Mouse (Mus musculus) heart, adult 2 months (tissue): Measurements from ENCODE around the gene Tbc1d2b. TPM values are rescaled to one million over a fixed set of nuclear protein-coding genes. Genes with fewer than 3 reads are reported as not detected.

ENCODE experiments used
- DNase-seq, 2 experiments: peaks; one replicate each; pipeline ENCODE4 v3.0.0; 2021
- H3K27ac ChIP-seq: fragments of 200-600 bp; 2 replicates; pipeline ENCODE4 v1.8.1; 2022
- H3K27me3 ChIP-seq: fragments of 200-500 bp; 2 replicates; pipeline ENCODE4 v1.6.1; 2012; ENCODE audit warnings: mild to moderate bottlenecking, low read length, inconsistent platforms, mixed read lengths; ENCODE audit not compliant: control insufficient read depth, insufficient read depth
- H3K36me3 ChIP-seq: fragments of 200-500 bp; 2 replicates; pipeline ENCODE4 v1.6.1; 2012; ENCODE audit warnings: low read length, inconsistent platforms; ENCODE audit not compliant: control insufficient read depth, insufficient read depth
- H3K4me1 ChIP-seq: fragments of 200-500 bp; 2 replicates; pipeline ENCODE4 v1.6.1; 2011; ENCODE audit warnings: low read length; ENCODE audit not compliant: control insufficient read depth, insufficient read depth
- H3K4me3 ChIP-seq: fragments of 200-600 bp; 2 replicates; pipeline ENCODE4 v1.8.1; 2022
- H3K79me2 ChIP-seq: fragments of 200-500 bp; replicated peaks from 2 replicates; pipeline ENCODE4 v1.6.1; 2012; ENCODE audit warnings: mild to moderate bottlenecking, inconsistent platforms, low read length, moderate library complexity, mixed read lengths; ENCODE audit not compliant: control insufficient read depth, insufficient read depth
- H3K9ac ChIP-seq: fragments of 200-500 bp; 2 replicates; pipeline ENCODE4 v1.6.1; 2012; ENCODE audit warnings: low read depth, mild to moderate bottlenecking, control low read depth, inconsistent platforms, low read length, mixed read lengths
- CTCF ChIP-seq: fragments of 200-600 bp; IDR thresholded peaks from 2 replicates; pipeline ENCODE4 v1.8.1; 2022; ENCODE audit warnings: antibody characterized with exemption, mild to moderate bottlenecking, moderate library complexity
- EP300 ChIP-seq: fragments of 200-500 bp; IDR thresholded peaks from 2 replicates; pipeline ENCODE4 v1.6.1; 2011; ENCODE audit warnings: low read depth, low read length, control low read depth; ENCODE audit not compliant: insufficient read depth
- POLR2A ChIP-seq: fragments of 200-500 bp; IDR thresholded peaks from 2 replicates; pipeline ENCODE4 v1.6.1; 2011; ENCODE audit warnings: mild to moderate bottlenecking, low read depth, low read length, control low read depth; ENCODE audit not compliant: insufficient read depth
- WGBS: fragments of 180-500 bp; shearing (Covaris S2); methylation state at CpG from one replicate; pipeline ENCODE4 v1.1.7; 2018; 5-methylcytosine and 5-hydroxymethylcytosine counted together
- intact Hi-C: fragments of 180-260 bp; cut with DNase I; formaldehyde crosslinking; loops from one replicate; pipeline ENCODE4 v1.15.1; 2025
- polyA plus RNA-seq: library from polyadenylated mRNA; depleted of rRNA; stranded (reverse); fragments of >200 nt; gene quantifications from 2 replicates; pipeline ENCODE4 v1.2.3, GENCODE M21; 2012
- total RNA-seq, 2 experiments: library from RNA; stranded (reverse); gene quantifications; 2 replicates each; pipeline ENCODE4 v1.2.3; 2021

Gene Tbc1d2b
- total and polyA plus RNA-seq, 3 experiments: 9.6 to 10.3 (median 10.1) TPM

- Histone ChIP-seq H3K79me2 (no peaks in the 10 kb centered on the region), H3K4me3 (no peak overlapping the region), H3K27ac (no peak overlapping the region), H3K4me1 (no peaks in the 10 kb centered on the region), H3K27me3 (no peaks in the 10 kb centered on the region), H3K36me3 (peaks cover 3% of the 10 kb centered on the region; the same call in 1 of the 2 replicates), H3K9ac (no peak overlapping the region)
- TF ChIP-seq CTCF: peak; percentile 59
- no peak for TF ChIP-seq EP300
- no peak for DNase-seq
- WGBS: 66% methylated on average over 8 of the region's 8 CpGs
- intact Hi-C loops: loop anchor here (10.0 kb wide), 1 partner anchor 480 kb away; no protein-coding TSS in a partner anchor
These were observed 66.1 kb downstream of the Tbc1d2b start for GRCm38 (mm10) chr9:90204396-90204915.

GRCm38 (mm10) chr9:90203233-90203632, 67.4 kb downstream of the Tbc1d2b start:
- TF ChIP-seq POLR2A (no peak), EP300 (no peak), CTCF (no peak)
- Histone ChIP-seq H3K27me3 (no peaks in the 10 kb centered on the region), H3K36me3 (peaks cover 3% of the 10 kb centered on the region; the same call in 1 of the 2 replicates), H3K79me2 (no peaks in the 10 kb centered on the region), H3K4me1 (peaks cover 4% of the 10 kb centered on the region), H3K4me3 (no peak overlapping the region), H3K9ac (no peak overlapping the region), H3K27ac (no peak overlapping the region)
- 86% methylated on average over 5 of the region's 5 CpGs for WGBS
- no peak for DNase-seq
- intact Hi-C loops: loop anchor here (10.0 kb wide), 1 partner anchor 482 kb away; no protein-coding TSS in a partner anchor

GRCm38 (mm10) chr9:90201541-90201940, 69.1 kb downstream of the Tbc1d2b start:
- DNase-seq: peak in 1 of 2 experiments; percentile 17
- Histone ChIP-seq H3K27ac (no peak overlapping the region), H3K27me3 (no peaks in the 10 kb centered on the region), H3K4me1 (peaks cover 17% of the 10 kb centered on the region), H3K9ac (no peak overlapping the region), H3K79me2 (no peaks in the 10 kb centered on the region), H3K36me3 (no peaks in the 10 kb centered on the region), H3K4me3 (no peak overlapping the region)
- no peak for TF ChIP-seq CTCF
- no peak for TF ChIP-seq POLR2A
- TF ChIP-seq EP300: no peak
- intact Hi-C loops: loop anchor here (10.0 kb wide), 1 partner anchor 483 kb away; no protein-coding TSS in a partner anchor
- 45% methylated on average over 4 of the region's 4 CpGs for WGBS

- Histone ChIP-seq H3K36me3 (no peaks in the 10 kb centered on the region), H3K27me3 (no peaks in the 10 kb centered on the region), H3K27ac (no peak overlapping the region), H3K4me3 (no peak overlapping the region), H3K9ac (no peak overlapping the region), H3K4me1 (peaks cover 17% of the 10 kb centered on the region), H3K79me2 (no peaks in the 10 kb centered on the region)
- TF ChIP-seq EP300 (no peak), CTCF (no peak), POLR2A (no peak)
- intact Hi-C loops: loop anchor here (10.0 kb wide), 1 partner anchor 484 kb away; no protein-coding TSS in a partner anchor
- WGBS: 86% methylated on average over 7 of the region's 7 CpGs
- peak in 1 of 2 experiments; percentile 9 for DNase-seq
These were observed 69.5 kb downstream of the Tbc1d2b start for GRCm38 (mm10) chr9:90201096-90201495.

- H3K79me2 ChIP-seq: no peaks in the 10 kb centered on the region
- DNase-seq: no peak
- H3K27ac ChIP-seq: no peak overlapping the region
- no peak for TF ChIP-seq POLR2A
- TF ChIP-seq CTCF: no peak
- TF ChIP-seq EP300: no peak
- WGBS: 91% methylated on average over 4 of the region's 4 CpGs
- peaks cover 17% of the 10 kb centered on the region for H3K4me1 ChIP-seq
- intact Hi-C loops: loop anchor here (10.0 kb wide), 1 partner anchor 484 kb away; no protein-coding TSS in a partner anchor
- H3K27me3 ChIP-seq: no peaks in the 10 kb centered on the region
- H3K4me3 ChIP-seq: no peak overlapping the region
- H3K9ac ChIP-seq: no peak overlapping the region
- no peaks in the 10 kb centered on the region for H3K36me3 ChIP-seq
These were observed 70.1 kb downstream of the Tbc1d2b start for GRCm38 (mm10) chr9:90200501-90200900.

- intact Hi-C loops: loop anchor here (5.0 to 10.0 kb wide), 3 partner anchors 72 to 485 kb away; partner anchors contain the start of gene Morf4l1
- TF ChIP-seq POLR2A (no peak), CTCF (no peak), EP300 (no peak)
- Histone ChIP-seq H3K27ac (peak overlapping the region; percentile 86), H3K9ac (no peak overlapping the region), H3K79me2 (no peaks in the 10 kb centered on the region), H3K4me3 (no peak overlapping the region), H3K4me1 (peaks cover 17% of the 10 kb centered on the region), H3K27me3 (no peaks in the 10 kb centered on the region), H3K36me3 (no peaks in the 10 kb centered on the region)
- no peak for DNase-seq
- 91% methylated on average over 18 of the region's 18 CpGs for WGBS
These were observed 71.0 kb downstream of the Tbc1d2b start for GRCm38 (mm10) chr9:90199611-90200010.
